Mouse (Mus musculus) thymus, postnatal 36 days (tissue): Measurements from ENCODE around the gene Mdh2.

ENCODE experiments used
- DNase-seq, 2 experiments: peaks; one replicate each; pipeline ENCODE4 v3.0.0; 2022; ENCODE audit warnings: mixed read lengths in 2 of 2

Gene Mdh2

DNA sequence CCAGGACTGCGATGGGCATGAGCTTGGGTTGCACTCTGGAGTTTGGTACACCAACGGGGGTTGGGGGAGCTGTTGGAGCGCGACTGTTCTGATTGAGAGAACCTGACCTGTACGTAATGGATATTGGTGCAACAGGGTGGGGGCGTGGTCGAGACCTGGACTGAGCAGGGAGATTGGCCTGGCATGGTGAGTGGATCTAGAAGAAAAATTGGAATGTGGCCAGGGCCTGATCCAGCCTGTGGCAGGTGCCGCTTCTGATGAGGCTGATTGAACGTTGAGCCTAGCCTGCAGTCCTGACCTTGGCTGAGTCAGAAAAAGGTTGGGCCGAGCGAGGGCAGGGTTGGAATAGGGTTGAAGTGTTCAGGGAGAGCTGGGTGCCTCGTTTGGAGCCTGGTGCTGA, 57.7 kb downstream of the Mdh2 start:
- DNase-seq = no peak
